31 mouse cellular contexts compared by ENCODE assay signal in the genomic region with DNA sequence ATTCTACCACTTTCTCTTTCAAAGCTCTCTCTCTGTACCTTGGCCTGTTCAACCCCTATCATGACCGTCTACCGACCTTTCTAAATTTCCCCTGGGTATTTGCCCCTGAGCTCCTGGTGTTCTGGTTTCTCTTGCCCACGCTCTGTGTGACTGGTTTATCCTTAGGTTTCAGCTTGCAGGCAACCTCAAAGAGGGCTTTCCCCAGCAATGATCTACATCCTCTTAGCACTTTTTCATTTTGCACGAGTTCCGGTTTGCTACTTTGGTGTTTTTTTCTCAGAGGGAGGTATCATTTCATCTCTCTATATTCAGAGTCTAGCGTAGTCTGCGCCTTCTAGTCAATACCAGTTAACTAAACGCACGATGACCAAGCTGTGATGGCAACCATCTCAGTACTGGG.
A peak's percentile ranks its signal among the peaks of the same experiment; 100 is the strongest.
DNase-seq lines count a peak whose midpoint lies in the region; ATAC-seq and TF ChIP-seq lines count a peak whose summit lies in the region.
"Had no signal": no experiment of that assay in that cellular context is flagged by ENCODE, and none has a peak within 500 bp of the region (broad histone marks: within the 10 kb centered on the region; RNA-seq: fewer than 3 reads in every experiment).

No protein-coding gene starts in this region.

- no peaks in the 10 kb centered on the region for H3K9me3 ChIP-seq in intestine, postnatal 0 days (ENCODE audit: control insufficient read depth)
- H3K9me3 ChIP-seq in kidney, embryonic 16.5 days (ENCODE audit: low read length), result peaks cover 6% of the 10 kb centered on the region; the same call in 1 of the 2 replicates
- H3K9me3 ChIP-seq: embryonic facial prominence, embryonic 13.5 days; forebrain, embryonic 12.5 days; forebrain, embryonic 15.5 days; heart, embryonic 10.5 days; intestine, embryonic 15.5 days had no signal

- no peak overlapping the region for H3K4me3 ChIP-seq in intestine, postnatal 0 days (ENCODE audit: low read depth, low read length)
- no peak overlapping the region for H3K4me3 ChIP-seq in kidney, embryonic 16.5 days (ENCODE audit: low read length)
- H3K4me3 ChIP-seq: embryonic facial prominence, embryonic 10.5 days; embryonic facial prominence, embryonic 13.5 days; erythroblast, embryonic 14.5 days; forebrain, embryonic 12.5 days; forebrain, embryonic 15.5 days; heart, embryonic 10.5 days; heart, embryonic 13.5 days; intestine, embryonic 15.5 days had no signal

- no peak for TF ChIP-seq CTCF in intestine, postnatal 0 days (IDR thresholded peaks at IDR 0.05; ENCODE audit: low read depth)

- no peaks in the 10 kb centered on the region; the same call in 1 of the 2 replicates for H3K4me1 ChIP-seq in intestine, postnatal 0 days (replicated peaks; ENCODE audit: control insufficient read depth, insufficient read depth, low read length)
- H3K4me1 ChIP-seq in kidney, embryonic 16.5 days (ENCODE audit: insufficient read depth, low read length), result peaks cover 22% of the 10 kb centered on the region

- peak; percentile 84 for ATAC-seq in CD4-positive, CD25-positive, alpha-beta regulatory T cell, adult 4 months
- ATAC-seq in intestine, postnatal 0 days, result no peak
- no peak for ATAC-seq in kidney, embryonic 16.5 days (ENCODE audit: low FRiP score, low TSS enrichment)
- ATAC-seq: forebrain, embryonic 15.5 days; hindbrain, postnatal 0 days; intestine, embryonic 15.5 days; Patski had no signal

- H3K9ac ChIP-seq in intestine, postnatal 0 days (ENCODE audit: low read depth, low read length), result no peak overlapping the region
- no peak overlapping the region for H3K9ac ChIP-seq in kidney, embryonic 16.5 days (replicated peaks; ENCODE audit: low read length)
- H3K9ac ChIP-seq: embryonic facial prominence, embryonic 13.5 days; forebrain, embryonic 12.5 days; forebrain, embryonic 15.5 days; heart, embryonic 13.5 days; hindbrain, embryonic 14.5 days; intestine, embryonic 15.5 days had no signal

- no peak overlapping the region for H3K4me2 ChIP-seq in intestine, postnatal 0 days (replicated peaks; ENCODE audit: low read depth)
- H3K4me2 ChIP-seq in kidney, embryonic 16.5 days (replicated peaks; ENCODE audit: low read depth, low read length), result no peak overlapping the region
- H3K4me2 ChIP-seq: embryonic facial prominence, embryonic 13.5 days; forebrain, embryonic 12.5 days; forebrain, embryonic 15.5 days; heart, embryonic 13.5 days; hindbrain, embryonic 14.5 days; intestine, embryonic 15.5 days had no signal

- 89% methylated on average over 9 of the region's 9 CpGs for WGBS in intestine, postnatal 0 days
- 89% methylated on average over 9 of the region's 9 CpGs for WGBS in kidney, embryonic 16.5 days

- H3K36me3 ChIP-seq in intestine, postnatal 0 days (ENCODE audit: control insufficient read depth, insufficient read depth), result no peaks in the 10 kb centered on the region
- no peaks in the 10 kb centered on the region for H3K36me3 ChIP-seq in kidney, embryonic 16.5 days (ENCODE audit: insufficient read depth, low read length)
- H3K36me3 ChIP-seq: embryonic facial prominence, embryonic 10.5 days; embryonic facial prominence, embryonic 13.5 days; forebrain, embryonic 12.5 days; forebrain, embryonic 15.5 days; G1E; heart, embryonic 10.5 days; heart, embryonic 13.5 days; intestine, embryonic 15.5 days had no signal

- H3K27ac ChIP-seq in intestine, postnatal 0 days (ENCODE audit: low read depth, low read length), result no peak overlapping the region
- H3K27ac ChIP-seq in kidney, embryonic 16.5 days (ENCODE audit: low read length), result no peak overlapping the region
- H3K27ac ChIP-seq: embryonic facial prominence, embryonic 10.5 days; embryonic facial prominence, embryonic 13.5 days; forebrain, embryonic 12.5 days; forebrain, embryonic 15.5 days; heart, embryonic 10.5 days; heart, embryonic 13.5 days; hindbrain, embryonic 14.5 days; hindbrain, postnatal 0 days; intestine, embryonic 15.5 days had no signal

- DNase-seq in CD4-positive helper T cell, adult 2 months (ENCODE audit: low read depth, low spot score), result peak; percentile 50
- DNase-seq in induced T-regulatory cell, adult 2 months (ENCODE audit: low read depth), result peak; percentile 55
- DNase-seq in natural killer cell, adult 2 months (ENCODE audit: low spot score in 2 of 2), result peak; percentile 23 to 40
- DNase-seq in gastrocnemius, postnatal 25 days, result no peak
- DNase-seq: adrenal gland, adult 8-10 months; adrenal gland, postnatal 25 days; B cell, adult 2 months; cerebellum, adult 11-12 months; cerebellum, adult 8-10 months; cerebellum, postnatal 10 days; cerebellum, postnatal 36 days; embryo, embryonic 11 days; gastrocnemius, postnatal 36 days; heart, postnatal 14 days; heart, postnatal 4 days had no signal

- H3K27me3 ChIP-seq in intestine, postnatal 0 days (replicated peaks; ENCODE audit: control insufficient read depth, insufficient read depth, low read length), result 0 out of 2 replicates have a peak, but pooled peaks cover 4% of the 10 kb centered on the region
- H3K27me3 ChIP-seq in kidney, embryonic 16.5 days (ENCODE audit: insufficient read depth, low read length), result no peaks in the 10 kb centered on the region
- H3K27me3 ChIP-seq: CH12.LX; embryonic facial prominence, embryonic 13.5 days; intestine, embryonic 15.5 days; Patski had no signal
